In the genomic region with DNA sequence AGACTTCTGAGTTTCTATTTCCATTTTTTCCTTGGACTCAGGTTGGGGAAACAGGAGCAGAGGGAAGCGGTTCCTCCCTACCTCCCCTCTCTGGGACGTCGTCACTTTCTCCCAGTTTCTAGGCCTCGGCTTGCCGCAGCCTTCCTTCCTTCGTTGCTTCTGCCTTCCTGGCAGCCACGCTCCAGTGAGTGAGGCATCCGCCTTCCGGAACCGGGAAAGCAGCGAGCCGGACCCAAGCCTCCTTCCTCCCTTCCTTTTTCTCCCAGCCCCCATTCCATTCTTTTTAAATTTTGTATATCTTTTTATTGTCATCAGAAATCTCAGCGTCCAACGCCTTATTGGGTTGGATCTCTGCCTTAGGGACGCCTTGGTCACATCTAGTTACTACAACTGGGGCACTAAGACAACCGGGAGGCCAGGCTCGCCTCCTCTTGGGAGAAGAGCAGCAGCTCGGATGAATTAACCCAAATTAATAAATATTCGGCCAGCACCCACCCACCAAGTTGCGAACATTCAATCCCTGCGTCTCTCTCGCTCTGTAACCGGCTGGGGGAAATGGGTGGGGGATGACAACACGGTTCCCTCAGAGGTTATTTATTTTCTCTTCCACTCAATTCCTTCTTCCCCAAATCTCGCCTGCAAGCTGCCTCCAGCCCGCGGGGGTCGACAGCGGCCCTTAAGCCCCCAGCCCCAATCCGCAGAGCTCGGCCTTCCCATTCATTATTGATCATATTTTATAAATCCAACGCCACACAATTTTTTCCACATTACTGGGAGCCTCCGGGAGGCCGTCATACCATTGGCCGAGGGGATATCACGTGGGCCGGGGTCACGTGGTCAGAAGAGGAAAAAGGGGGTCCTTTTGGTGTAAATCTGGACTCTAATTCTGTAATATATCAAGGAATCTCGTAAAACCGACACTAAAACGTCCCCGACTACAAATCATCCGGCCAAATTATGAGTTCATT, we compare ENCODE assay signal across 8 mouse cellular contexts. TPM values are rescaled to one million over a fixed set of nuclear protein-coding genes. Genes with fewer than 3 reads are reported as not detected.
DNase-seq lines count a peak whose midpoint lies in the region; ATAC-seq and TF ChIP-seq lines count a peak whose summit lies in the region.

Hoxb7 (plus strand) TSS at position 853 of the 968 bp plus-strand sequence.

- no peak for DNase-seq in lung, adult 2 months
- DNase-seq in lung, postnatal 25 days (ENCODE audit: low spot score): no peak
- peak; percentile 95 for DNase-seq in kidney, postnatal 0 days (ENCODE audit: low spot score)
- DNase-seq in midbrain, postnatal 0 days (ENCODE audit: low spot score): no peak
- DNase-seq in thymus, adult 2 months: no peak
- DNase-seq in layer of hippocampus, adult 9-10 months (ENCODE audit: low spot score): no peak
- no peak for DNase-seq in urinary bladder, postnatal 10 days (ENCODE audit: low spot score)

- 0 out of 2 replicates have a peak, but pooled peaks cover 2% of the 10 kb centered on the region for H3K4me1 ChIP-seq in lung, adult 2 months (ENCODE audit: control insufficient read depth, insufficient read depth, low read length)
- H3K4me1 ChIP-seq in forebrain, embryonic 12.5 days: peaks cover 14% of the 10 kb centered on the region; the same call in 1 of the 2 replicates
- H3K4me1 ChIP-seq in kidney, postnatal 0 days (replicated peaks; ENCODE audit: insufficient read depth, low read length): peaks cover 27% of the 10 kb centered on the region
- no peaks in the 10 kb centered on the region for H3K4me1 ChIP-seq in midbrain, postnatal 0 days (ENCODE audit: insufficient read depth, low read length)
- peaks cover 5% of the 10 kb centered on the region for H3K4me1 ChIP-seq in thymus, adult 2 months (replicated peaks; ENCODE audit: control insufficient read depth, insufficient read depth, low read length)

- no peak within 1 kb of the TSS for H3K9ac ChIP-seq in forebrain, embryonic 12.5 days
- H3K9ac ChIP-seq in kidney, postnatal 0 days (ENCODE audit: low read depth, low read length): peak within 1 kb of the TSS; percentile 98
- H3K9ac ChIP-seq in midbrain, postnatal 0 days (replicated peaks; ENCODE audit: low read length, poor library complexity, severe bottlenecking): no peak within 1 kb of the TSS

- peak within 1 kb of the TSS; percentile 41 for H3K4me3 ChIP-seq in lung, adult 2 months (replicated peaks; ENCODE audit: extremely low read depth, low read depth, low read length)
- peak within 1 kb of the TSS; percentile 15; the same call in 1 of the 2 replicates for H3K4me3 ChIP-seq in forebrain, embryonic 12.5 days (replicated peaks)
- peak within 1 kb of the TSS; percentile 84 for H3K4me3 ChIP-seq in kidney, postnatal 0 days (replicated peaks; ENCODE audit: low read depth, low read length)
- peak within 1 kb of the TSS; percentile 9; the same call in 1 of the 2 replicates for H3K4me3 ChIP-seq in midbrain, postnatal 0 days (ENCODE audit: low read depth, low read length)
- H3K4me3 ChIP-seq in thymus, adult 2 months (ENCODE audit: control insufficient read depth, insufficient read depth, low read length): no peak within 1 kb of the TSS

- no peak within 1 kb of the TSS for H3K27ac ChIP-seq in forebrain, embryonic 12.5 days
- H3K27ac ChIP-seq in kidney, postnatal 0 days: peak within 1 kb of the TSS; percentile 99
- H3K27ac ChIP-seq in midbrain, postnatal 0 days (ENCODE audit: low read depth, low read length): no peak within 1 kb of the TSS
- H3K27ac ChIP-seq in thymus, adult 2 months (ENCODE audit: control insufficient read depth, insufficient read depth, low read length): no peak within 1 kb of the TSS

- peaks cover 99% of the 10 kb centered on the region for H3K27me3 ChIP-seq in forebrain, embryonic 12.5 days
- H3K27me3 ChIP-seq in kidney, postnatal 0 days (ENCODE audit: insufficient read depth, low read length): no peaks in the 10 kb centered on the region
- H3K27me3 ChIP-seq in midbrain, postnatal 0 days (ENCODE audit: insufficient read depth, low read length): peaks cover 81% of the 10 kb centered on the region
- H3K27me3 ChIP-seq in thymus, adult 2 months (ENCODE audit: control insufficient read depth, insufficient read depth, low read length): peaks cover 66% of the 10 kb centered on the region

- no peak for ATAC-seq in forebrain, embryonic 12.5 days (ENCODE audit: low FRiP score)
- ATAC-seq in kidney, postnatal 0 days (replicated peaks; ENCODE audit: low FRiP score, low read depth): peak; percentile 22; the same call in 1 of the 2 replicates
- ATAC-seq in midbrain, postnatal 0 days (ENCODE audit: low FRiP score): no peak

- TF ChIP-seq POLR2A in lung, adult 2 months (IDR thresholded peaks at IDR 0.05; ENCODE audit: borderline replicate concordance, extremely low read depth, low read depth, low read length): no peak
- TF ChIP-seq POLR2A in thymus, adult 2 months (IDR thresholded peaks at IDR 0.05; ENCODE audit: control insufficient read depth, extremely low read depth, insufficient read depth, low read length, poor library complexity): no peak

- 4% methylated on average over 43 of the region's 43 CpGs for WGBS in lung, adult 2 months
- WGBS in forebrain, embryonic 12.5 days: 1% methylated on average over 43 of the region's 43 CpGs
- WGBS in kidney, postnatal 0 days: under 1% methylated on average over 43 of the region's 43 CpGs
- 2% methylated on average over 43 of the region's 43 CpGs for WGBS in midbrain, postnatal 0 days
- 5% methylated on average over 43 of the region's 43 CpGs for WGBS in thymus, adult 2 months

- no peaks in the 10 kb centered on the region for H3K36me3 ChIP-seq in forebrain, embryonic 12.5 days (replicated peaks)
- H3K36me3 ChIP-seq in kidney, postnatal 0 days (ENCODE audit: insufficient read depth, low read length): no peaks in the 10 kb centered on the region
- no peaks in the 10 kb centered on the region for H3K36me3 ChIP-seq in midbrain, postnatal 0 days (ENCODE audit: insufficient read depth, low read length)
- no peaks in the 10 kb centered on the region for H3K36me3 ChIP-seq in thymus, adult 2 months (ENCODE audit: control insufficient read depth, insufficient read depth, low read length)

- peak within 1 kb of the TSS; percentile 11; the same call in 1 of the 2 replicates for H3K4me2 ChIP-seq in forebrain, embryonic 12.5 days
- H3K4me2 ChIP-seq in kidney, postnatal 0 days (ENCODE audit: low read length): peak within 1 kb of the TSS; percentile 96
- H3K4me2 ChIP-seq in midbrain, postnatal 0 days (ENCODE audit: low read depth, low read length, poor library complexity, severe bottlenecking): no peak within 1 kb of the TSS

- TF ChIP-seq CTCF in lung, adult 2 months (IDR thresholded peaks at IDR 0.05; ENCODE audit: insufficient read depth, low read length): no peak
- no peak for TF ChIP-seq CTCF in kidney, postnatal 0 days (IDR thresholded peaks at IDR 0.05; ENCODE audit: low read depth)
- TF ChIP-seq CTCF in midbrain, postnatal 0 days (IDR thresholded peaks at IDR 0.05): no peak
- TF ChIP-seq CTCF in thymus, adult 2 months (IDR thresholded peaks at IDR 0.05; ENCODE audit: borderline replicate concordance, control insufficient read depth, extremely low read depth, insufficient read depth, low read length, poor library complexity): no peak

- H3K9me3 ChIP-seq in forebrain, embryonic 12.5 days: no peaks in the 10 kb centered on the region
- H3K9me3 ChIP-seq in kidney, postnatal 0 days (replicated peaks; ENCODE audit: low read length): no peaks in the 10 kb centered on the region
- H3K9me3 ChIP-seq in midbrain, postnatal 0 days (ENCODE audit: low read length): no peaks in the 10 kb centered on the region

RNA-seq across cellular contexts. Expression of gene Hoxb7, which starts in this region (rescaled TPM):
- polyA plus RNA-seq in lung, adult 2 months (2012; rRNA removed): 0.52 and 1.1 TPM in 2 replicates
- not detected in 2 replicates for polyA plus RNA-seq in forebrain, embryonic 12.5 days (2016; fragmentation: Nextera tagmentation; extraction: Ambion mirVana)
- polyA plus RNA-seq in kidney, postnatal 0 days (2015; fragmentation: Nextera tagmentation; extraction: Ambion mirVana): 56.1 and 58.9 TPM in 2 replicates
- total RNA-seq in midbrain, postnatal 0 days (2014; rRNA removed): 0.19 TPM in 1 of 2 replicates, not detected in the other
- polyA plus RNA-seq in midbrain, postnatal 0 days (2015; fragmentation: Nextera tagmentation; extraction: Ambion mirVana): not detected in 2 replicates
- 0.09 TPM in 1 of 2 replicates, not detected in the other for polyA plus RNA-seq in thymus, adult 2 months (2012; rRNA removed)

Comparison
In these comparisons a context has a peak if more than half of its experiments do, and no peak if none do; other contexts are left out.
1. RNA of gene Hoxb7 (polyA plus RNA-seq): 56.1 to 58.9 TPM in kidney, postnatal 0 days; 0.52 to 1.1 TPM in lung, adult 2 months, 0.09 TPM in thymus, adult 2 months, not detected in forebrain, embryonic 12.5 days and not detected in midbrain, postnatal 0 days; every median in the first group is over 10 times any median in the second.